Mouse (Mus musculus): ENCODE results near the gene Snph.

Snph gene

DNA sequence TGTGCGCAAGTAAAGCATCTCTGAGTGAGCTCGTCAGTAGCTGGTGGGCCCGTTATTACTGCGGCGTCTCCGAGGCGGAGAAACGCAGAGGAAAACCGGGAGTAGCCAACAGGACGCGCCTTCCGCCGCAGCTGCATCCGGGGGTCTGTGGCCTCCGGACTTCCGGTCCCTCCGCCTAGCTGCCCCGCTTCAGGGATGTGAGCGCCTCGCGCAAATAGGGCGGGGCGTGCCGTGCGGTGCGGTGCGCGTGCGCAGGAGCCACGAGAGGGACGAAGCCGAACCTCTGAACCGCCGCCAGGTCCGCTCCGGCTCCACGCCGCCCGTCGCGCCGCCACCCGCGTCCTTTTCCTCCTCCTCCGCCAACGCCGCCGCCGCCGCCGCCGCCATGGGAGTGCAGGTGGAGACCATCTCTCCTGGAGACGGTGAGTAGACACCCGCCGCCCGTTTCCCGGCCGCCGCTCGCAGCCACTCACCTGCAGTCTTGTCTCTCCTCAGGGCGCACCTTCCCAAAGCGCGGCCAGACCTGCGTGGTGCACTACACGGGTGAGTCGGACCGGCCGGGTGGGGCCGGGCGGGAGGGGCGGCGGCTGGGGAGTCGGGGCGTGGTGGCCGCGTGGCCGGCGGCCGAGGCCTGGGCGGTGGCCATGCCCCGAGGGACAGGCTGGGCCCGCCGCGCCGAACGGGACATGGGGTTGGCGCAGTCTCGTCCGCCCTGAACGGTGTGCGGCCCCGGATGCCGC, 89.9 kb downstream of the Snph start, which contains the start of gene Fkbp1a:
TSS of gene Fkbp1a (plus strand) at position 161 of the 740 bp plus-strand sequence.
- DNase-seq (ENCODE audit: low read depth) = peak; percentile 80

Data from c-Kit-positive CD71-positive TER-119-negative erythroid progenitor cells, embryonic 14.5 days (primary cell).